Mouse (Mus musculus) left cerebral cortex, postnatal 4 days (tissue): Measurements from ENCODE around the gene Olfr224. TPM values are rescaled to one million over a fixed set of nuclear protein-coding genes. Genes with fewer than 3 reads are reported as not detected.
A peak's percentile ranks its signal among the peaks of the same experiment; 100 is the strongest.
"Not testable (repeated sequence)": the region's sequence is repeated elsewhere in the genome, so short reads cannot be mapped to it uniquely, and the experiment has no call there.

Experiments
- DNase-seq: peaks from one replicate; pipeline ENCODE4 v3.0.0-alpha.2; 2022
- intact Hi-C: fragments of 180-260 bp; cut with DNase I; formaldehyde crosslinking; loops from one replicate; pipeline ENCODE4 v1.15.1; 2025
- total RNA-seq, 2 experiments: library from RNA; stranded (reverse); gene quantifications; 2 replicates each; pipeline ENCODE4 v1.2.3; 2021

Gene Olfr224
- total RNA-seq, 2 experiments from 2014 or later, result not detected

DNA sequence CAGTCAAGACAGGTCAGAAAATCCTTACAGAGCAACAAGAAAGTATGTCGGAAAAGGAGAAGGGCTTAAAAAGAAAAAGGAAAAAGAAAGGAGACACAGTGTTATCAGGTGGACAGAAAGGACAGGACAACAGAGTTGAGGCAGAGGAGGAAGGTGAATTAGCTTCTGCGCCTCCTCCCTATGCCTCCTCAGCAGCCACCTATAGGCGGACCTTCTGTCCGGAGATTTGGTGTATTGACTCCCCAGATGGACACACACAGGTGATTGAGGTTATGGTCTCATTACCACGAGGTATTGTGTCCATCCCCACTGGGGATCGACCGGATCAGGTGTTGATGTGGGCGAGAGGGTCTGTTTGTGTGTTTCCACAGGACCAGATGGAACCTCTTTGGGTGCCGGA lies 50.6 kb downstream of the Olfr224 start:
- DNase-seq, result peak; percentile 5

DNA sequence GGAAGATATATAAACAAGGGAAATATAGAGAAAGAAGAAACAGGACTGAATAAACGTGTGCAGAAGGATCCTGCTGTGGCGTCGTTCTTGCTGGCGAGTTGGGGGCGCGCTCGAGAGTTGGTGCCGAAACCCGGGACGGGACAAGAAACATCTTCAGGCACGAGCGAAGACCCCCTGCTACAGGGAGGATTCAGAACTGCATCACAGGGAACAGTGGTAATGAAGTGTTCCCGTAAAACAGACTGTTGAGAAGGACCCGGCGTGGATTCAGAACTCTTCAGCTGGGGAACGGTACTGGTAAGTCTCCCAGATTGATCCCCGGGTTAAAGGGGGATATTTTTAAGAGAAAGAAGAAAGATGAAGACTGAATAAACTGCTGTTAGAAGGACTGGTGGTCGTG lies 51.4 kb downstream of the Olfr224 start:
- intact Hi-C loops, result not testable (repeated sequence)
- DNase-seq, result peak; percentile 70

More for the DNA sequence above, 50.6 kb downstream of the Olfr224 start:
- intact Hi-C loops, result not testable (repeated sequence)

Other genes starting within 250 kb of the Olfr224 start
- gene Zfp672, start 240.2 kb downstream of the Olfr224 start, total RNA-seq, result 10 to 100 TPM; 43.5 TPM
- gene Sh3bp5l, start 239.8 kb downstream of the Olfr224 start, total RNA-seq, result 10 to 100 TPM; 44.2 to 48.8 TPM
- not detected for gene Lypd8, start 191.5 kb downstream of the Olfr224 start, total RNA-seq
- not detected for gene 1810065E05Rik, start 149.4 kb downstream of the Olfr224 start, total RNA-seq
- not detected for gene Gm12253, start 138.0 kb downstream of the Olfr224 start, total RNA-seq
- not detected for gene Lypd9, start 117.6 kb downstream of the Olfr224 start, total RNA-seq
- gene Olfr30, start 108.3 kb downstream of the Olfr224 start, total RNA-seq, result not detected
- gene Olfr332, start 78.0 kb downstream of the Olfr224 start, total RNA-seq, result not detected
- not detected for gene Olfr331, start 68.0 kb downstream of the Olfr224 start, total RNA-seq
- not detected for gene Olfr330, start 35.7 kb downstream of the Olfr224 start, total RNA-seq
- not detected for gene Olfr329-ps, start 24.1 kb downstream of the Olfr224 start, total RNA-seq
- under 1 TPM; 0.12 to 0.34 TPM for gene Olfr328, start 14.9 kb downstream of the Olfr224 start, total RNA-seq
- gene Olfr325, start 7.2 kb upstream of the Olfr224 start, total RNA-seq, result not detected
- not detected for gene Olfr324, start 24.6 kb upstream of the Olfr224 start, total RNA-seq
- not detected for gene 2210407C18Rik, start 45.5 kb upstream of the Olfr224 start, total RNA-seq
- not detected for gene Olfr323, start 59.9 kb upstream of the Olfr224 start, total RNA-seq
- gene Trim58, start 69.9 kb upstream of the Olfr224 start, total RNA-seq, result under 1 TPM in 1 of 2 experiments, not detected in 1; 0.26 TPM
- not detected for gene Olfr322, start 88.2 kb upstream of the Olfr224 start, total RNA-seq
- gene Olfr320, start 110.5 kb upstream of the Olfr224 start, total RNA-seq, result not detected
- gene Olfr319, start 128.6 kb upstream of the Olfr224 start, total RNA-seq, result not detected
- gene Olfr318, start 153.5 kb upstream of the Olfr224 start, total RNA-seq, result not detected
- under 1 TPM in 1 of 2 experiments, not detected in 1; 0.30 TPM for gene Olfr317, start 168.7 kb upstream of the Olfr224 start, total RNA-seq
- not detected for gene Olfr316, start 182.2 kb upstream of the Olfr224 start, total RNA-seq
- not detected for gene Olfr315, start 202.6 kb upstream of the Olfr224 start, total RNA-seq
- not detected for gene Olfr314, start 212.4 kb upstream of the Olfr224 start, total RNA-seq
- 1 to 10 TPM; 1.6 to 1.8 TPM for gene Fam183b, start 231.4 kb upstream of the Olfr224 start, total RNA-seq
- gene Olfr313, start 244.4 kb upstream of the Olfr224 start, total RNA-seq, result not detected